Mouse (Mus musculus) yolk sac, embryonic 10.5 days (tissue): ENCODE measurements around the gene Rflna.

ENCODE experiments used
- DNase-seq: peaks from one replicate; pipeline ENCODE4 v3.0.0-alpha.2; 2017; ENCODE audit warnings: low spot score

The Rflna gene

GRCm38 (mm10) chr5:125002969-125003872, at the start of gene Rflna:
TSS of gene Rflna (plus strand) at chr5:125003221.
- peak; percentile 66 for DNase-seq

GRCm38 (mm10) chr5:124954404-124955305, 48.4 kb upstream of the Rflna start:
- DNase-seq: no peak

- DNase-seq: no peak
Observed at GRCm38 (mm10) chr5:124957491-124957890, 45.5 kb upstream of the Rflna start.

- DNase-seq: no peak
Observed at GRCm38 (mm10) chr5:124959099-124959498, 43.9 kb upstream of the Rflna start.

GRCm38 (mm10) chr5:124960131-124960901, 42.7 kb upstream of the Rflna start:
- DNase-seq: peak; percentile 10

GRCm38 (mm10) chr5:124961433-124961832, 41.6 kb upstream of the Rflna start:
- DNase-seq: no peak

- no peak for DNase-seq
Observed at GRCm38 (mm10) chr5:124962761-124963160, 40.3 kb upstream of the Rflna start.

GRCm38 (mm10) chr5:124963806-124964672, 39.0 kb upstream of the Rflna start:
- DNase-seq: peak; percentile 5

GRCm38 (mm10) chr5:124966622-124967332, 36.2 kb upstream of the Rflna start:
- DNase-seq: no peak

GRCm38 (mm10) chr5:124969790-124970189, 33.2 kb upstream of the Rflna start:
- peak; percentile 11 for DNase-seq

GRCm38 (mm10) chr5:124986222-124986621, 16.8 kb upstream of the Rflna start:
- DNase-seq: no peak

GRCm38 (mm10) chr5:124986656-124987055, 16.4 kb upstream of the Rflna start:
- DNase-seq: no peak

- DNase-seq: no peak
Observed at GRCm38 (mm10) chr5:124989724-124990123, 13.3 kb upstream of the Rflna start.

- no peak for DNase-seq
Observed at GRCm38 (mm10) chr5:124992323-124992722, 10.7 kb upstream of the Rflna start.

- DNase-seq: no peak
Observed at GRCm38 (mm10) chr5:124992891-124993290, 10.1 kb upstream of the Rflna start.

- DNase-seq: no peak
Observed at GRCm38 (mm10) chr5:124996816-124997215, 6.2 kb upstream of the Rflna start.

GRCm38 (mm10) chr5:124997913-124998312, 5.1 kb upstream of the Rflna start:
- no peak for DNase-seq

GRCm38 (mm10) chr5:125000756-125001250, 2.2 kb upstream of the Rflna start:
- no peak for DNase-seq

GRCm38 (mm10) chr5:125003873-125004255, 843 bp downstream of the Rflna start:
- no peak for DNase-seq
